In the genomic region with DNA sequence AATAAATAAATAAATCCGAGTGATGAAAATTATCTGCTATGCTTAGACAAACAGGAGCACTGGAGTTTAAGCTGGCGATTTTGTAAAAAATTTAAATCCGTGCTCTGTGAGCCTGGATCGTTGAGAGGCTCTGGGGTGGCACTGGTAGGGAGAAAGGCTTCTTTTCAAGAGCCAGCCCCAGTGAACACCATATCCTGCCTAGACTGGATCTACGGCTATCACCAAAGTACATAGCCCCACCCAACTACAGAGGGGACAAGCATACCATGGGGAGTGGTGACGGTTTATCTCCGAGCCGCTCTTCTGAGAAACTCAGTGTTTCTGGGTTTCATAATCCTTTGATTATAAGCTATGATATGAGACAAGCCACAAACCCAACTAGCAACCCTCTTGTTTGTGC, we compare ENCODE assay signal across 17 mouse cellular contexts.
"Had no signal": no experiment of that assay in that cellular context is flagged by ENCODE, and none has a peak within 500 bp of the region (broad histone marks: within the 10 kb centered on the region; RNA-seq: fewer than 3 reads in every experiment).

No protein-coding gene starts in this region.

- H3K9me3 ChIP-seq: kidney, embryonic 15.5 days; neural tube, embryonic 12.5 days; stomach, embryonic 15.5 days had no signal

- H3K27ac ChIP-seq: kidney, embryonic 15.5 days; limb, embryonic 15.5 days; liver, embryonic 12.5 days; neural tube, embryonic 12.5 days; stomach, embryonic 15.5 days had no signal

- H3K4me1 ChIP-seq: limb, embryonic 15.5 days; liver, embryonic 12.5 days; stomach, embryonic 15.5 days had no signal

- DNase-seq: kidney, adult 2 months; kidney, postnatal 14 days; layer of hippocampus, adult 9-11 months; layer of hippocampus, postnatal 36 days; lung, embryonic 14.5 days; lung, postnatal 10 days; lung, postnatal 4 days; right cerebral cortex, postnatal 14 days; thymus, adult 18-20 months; thymus, postnatal 25 days had no signal

- ATAC-seq: liver, embryonic 12.5 days had no signal

- H3K4me3 ChIP-seq: kidney, embryonic 15.5 days; limb, embryonic 15.5 days; liver, embryonic 12.5 days; midbrain, embryonic 10.5 days; myocyte; neural tube, embryonic 12.5 days; stomach, embryonic 15.5 days had no signal

- H3K9ac ChIP-seq: kidney, embryonic 15.5 days; limb, embryonic 15.5 days; liver, embryonic 12.5 days; lung, embryonic 14.5 days; neural tube, embryonic 12.5 days; stomach, embryonic 15.5 days had no signal

- H3K36me3 ChIP-seq: kidney, embryonic 15.5 days; limb, embryonic 15.5 days; liver, embryonic 12.5 days; midbrain, embryonic 10.5 days; neural tube, embryonic 12.5 days; stomach, embryonic 15.5 days had no signal

- H3K4me2 ChIP-seq: limb, embryonic 15.5 days; liver, embryonic 12.5 days; lung, embryonic 14.5 days; neural tube, embryonic 12.5 days; stomach, embryonic 15.5 days had no signal

- H3K27me3 ChIP-seq: kidney, embryonic 15.5 days; limb, embryonic 15.5 days; liver, embryonic 12.5 days; neural tube, embryonic 12.5 days; stomach, embryonic 15.5 days had no signal
